Mouse (Mus musculus): Measurements from ENCODE around the gene Sez6l2.

DNA sequence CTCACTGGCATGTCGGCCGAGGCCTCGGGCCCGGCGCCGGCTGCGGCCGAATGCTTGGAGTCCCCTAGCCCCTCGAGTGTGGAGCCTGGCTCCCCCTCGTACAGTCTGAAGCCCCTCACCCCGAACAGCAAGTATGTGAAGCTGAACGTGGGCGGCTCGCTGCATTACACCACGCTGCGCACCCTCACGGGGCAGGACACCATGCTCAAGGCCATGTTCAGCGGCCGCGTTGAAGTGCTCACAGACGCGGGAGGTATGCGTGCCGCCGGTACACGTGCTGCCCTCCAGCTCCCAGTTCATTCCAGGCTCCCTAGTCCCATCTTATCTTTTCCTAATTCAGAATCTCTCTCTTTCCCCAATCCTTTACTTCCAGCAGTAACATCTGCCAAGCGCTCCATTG lies 21.3 kb upstream of the Sez6l2 start:
- no peak for TF ChIP-seq GATA1 (IDR thresholded peaks at IDR 0.05; ENCODE audit: low read length)
- no peak for TF ChIP-seq TAL1 (IDR thresholded peaks at IDR 0.05; ENCODE audit: low read length)

All from erythroblast, embryonic 14.5 days (primary cell).